Mouse (Mus musculus) liver, postnatal 0 days (tissue): ENCODE measurements at regions not wholly inside any gene's neighbourhood (a gene's known extent, or its start where the extent isn't known, plus 50 kb on each side); places are given as distances from the start of the nearest gene placed in this dataset.

Source experiments
- CTCF ChIP-seq: sonication (generic); IDR thresholded peaks from 2 replicates; pipeline ENCODE4 v1.5.1; 2016; ENCODE audit warnings: antibody characterized with exemption, low read depth
- EP300 ChIP-seq: IDR thresholded peaks from 2 replicates; pipeline ENCODE4 v1.6.1; 2016; ENCODE audit warnings: antibody characterized with exemption, low read depth, mild to moderate bottlenecking

DNA sequence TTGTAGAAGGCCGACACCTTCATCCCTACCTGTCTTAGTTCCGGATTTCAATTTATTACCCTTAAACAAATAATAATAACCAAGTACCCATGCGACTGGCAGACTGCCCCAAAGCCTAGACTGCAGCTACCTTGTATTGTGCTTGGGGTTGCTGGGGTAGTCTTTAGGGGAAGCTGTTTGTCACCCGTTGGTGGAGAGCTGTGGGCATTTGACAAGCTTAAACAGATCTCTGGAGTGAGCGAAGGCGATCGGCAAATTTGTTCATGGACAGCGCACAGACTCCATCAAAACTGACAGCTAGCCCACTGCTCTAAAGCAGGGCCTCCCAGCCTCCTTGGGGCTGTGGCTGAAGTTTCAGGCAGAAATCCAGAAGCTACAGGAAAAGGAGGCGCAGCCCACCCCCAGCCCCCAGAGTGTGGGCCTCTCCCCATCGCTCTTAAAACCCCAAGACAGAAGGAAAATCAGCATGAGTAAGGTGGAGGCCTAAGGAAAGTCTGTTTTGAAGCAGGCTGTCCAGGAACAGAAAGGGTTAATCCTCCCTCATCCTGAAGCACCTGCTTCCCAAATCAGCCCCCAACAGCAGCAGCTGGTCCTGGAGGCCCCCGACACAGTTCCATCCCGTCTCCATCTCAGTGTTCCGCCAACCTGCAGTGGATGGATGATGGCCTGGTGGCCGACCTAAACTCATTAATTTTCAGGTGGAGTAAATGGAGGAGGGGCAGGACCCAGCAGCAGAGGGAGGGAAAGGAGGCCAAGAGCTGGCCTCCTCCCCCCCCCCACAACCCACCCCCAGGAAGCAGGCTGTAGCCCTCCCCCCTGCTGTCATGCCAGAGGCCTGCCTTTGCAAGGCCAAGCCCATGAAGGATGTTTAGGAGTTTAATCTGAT, 487.2 kb downstream of the Prss52 start:
- no peak for TF ChIP-seq CTCF
- no peak for TF ChIP-seq EP300
